Mouse (Mus musculus) heart, postnatal 25 days (tissue): Measurements from ENCODE around the gene Camk2b. TPM values are rescaled to one million over a fixed set of nuclear protein-coding genes. Genes with fewer than 3 reads are reported as not detected.
"Not testable (repeated sequence)": the region's sequence is repeated elsewhere in the genome, so short reads cannot be mapped to it uniquely, and the experiment has no call there.

ENCODE experiments used
- DNase-seq: peaks from one replicate; pipeline ENCODE4 v3.0.0; 2022; ENCODE audit warnings: low spot score
- intact Hi-C: fragments of 180-260 bp; cut with DNase I; formaldehyde crosslinking; loops from one replicate; pipeline ENCODE4 v1.15.1; 2025
- total RNA-seq, 2 experiments: library from RNA; stranded (reverse); gene quantifications; 2 replicates each; pipeline ENCODE4 v1.2.3; 2021

The Camk2b gene
- total RNA-seq, 2 experiments from 2014 or later: 6.2 to 6.5 TPM

- no peak for DNase-seq
- intact Hi-C loops: loop anchor here (5.0 kb wide), 1 partner anchor 72 kb away; no protein-coding TSS in a partner anchor
These were observed 111.7 kb downstream of the Camk2b start for GRCm38 (mm10) chr11:5954435-5954834.

- no peak for DNase-seq
- intact Hi-C loops: loop anchor here (5.0 kb wide), 1 partner anchor 71 kb away; no protein-coding TSS in a partner anchor
These were observed 112.9 kb downstream of the Camk2b start for GRCm38 (mm10) chr11:5953130-5953765.

DNA sequence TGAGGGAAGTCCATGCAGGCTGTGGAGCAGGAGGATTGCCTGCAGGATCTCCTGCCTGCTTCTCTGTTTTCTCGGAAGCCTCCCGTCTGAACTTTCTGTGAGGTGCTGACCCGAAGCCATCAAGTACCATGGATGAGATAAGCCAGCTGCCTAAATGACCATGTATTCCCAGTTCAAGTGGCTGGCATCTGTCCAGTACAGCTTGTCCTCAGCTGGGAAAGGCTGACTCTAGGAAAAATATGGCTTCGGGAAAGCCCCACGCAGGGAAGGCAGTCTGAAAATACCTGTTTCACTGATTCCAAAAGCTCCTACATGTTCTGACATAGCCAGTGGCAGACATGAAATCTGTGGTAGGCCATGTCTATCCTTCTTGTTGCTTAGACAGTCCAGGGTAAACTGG, 113.7 kb downstream of the Camk2b start:
- intact Hi-C loops: loop anchor here (5.0 kb wide), 1 partner anchor 70 kb away; no protein-coding TSS in a partner anchor
- peak; percentile 35 for DNase-seq

DNA sequence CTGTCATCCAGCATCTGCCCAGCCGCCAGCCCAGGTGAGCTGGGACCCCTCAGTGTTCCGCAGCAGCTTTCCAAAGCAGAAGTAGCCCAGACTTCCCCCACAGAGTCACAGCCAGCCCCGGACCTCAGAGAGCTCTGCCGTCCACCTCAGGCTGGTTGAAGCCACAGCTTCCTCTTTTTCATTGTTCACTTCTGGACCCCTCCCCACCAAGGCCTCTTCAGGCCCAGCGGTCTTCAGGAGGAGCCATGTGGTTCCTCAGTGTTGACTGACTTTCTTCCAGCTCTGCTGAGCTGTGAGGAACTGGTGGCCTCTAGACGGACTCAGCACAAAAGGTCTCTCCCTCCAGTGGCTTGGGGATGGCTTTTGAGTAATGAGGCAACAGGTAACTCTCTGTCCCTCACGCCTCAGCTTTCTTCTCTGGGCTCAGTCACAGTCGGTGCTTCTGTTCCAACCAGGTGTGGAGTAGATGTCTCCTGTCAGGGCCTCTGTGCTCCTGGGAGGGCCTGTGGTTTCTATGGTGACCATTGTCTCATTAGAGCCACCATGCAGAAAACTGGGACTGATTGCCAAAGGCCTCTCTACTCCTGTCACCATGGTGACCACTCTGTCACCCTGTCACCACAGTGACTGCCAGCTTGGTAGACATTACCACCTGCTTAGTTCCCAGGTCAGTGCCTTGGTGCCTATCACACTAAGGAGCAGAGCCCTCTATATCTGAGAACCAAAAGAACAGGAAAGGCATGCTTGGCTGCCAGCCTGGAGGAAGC, 116.4 kb downstream of the Camk2b start, which contains the start of gene Gck:
Gene Gck, minus strand, starts transcription at position 496 of the 767 bp plus-strand sequence.
- DNase-seq: no peak

GRCm38 (mm10) chr11:5948546-5949250, 117.5 kb downstream of the Camk2b start:
- intact Hi-C loops: no loop called here
- DNase-seq: no peak

More for the DNA sequence above, 116.4 kb downstream of the Camk2b start, which contains the start of gene Gck:
- intact Hi-C loops: loop anchor here (5.0 kb wide), 1 partner anchor 67 kb away; no protein-coding TSS in a partner anchor

- intact Hi-C loops: no loop called here
- DNase-seq: no peak
These were observed 118.4 kb downstream of the Camk2b start for GRCm38 (mm10) chr11:5947796-5948195.

- DNase-seq: no peak
- intact Hi-C loops: no loop called here
These were observed 121.1 kb downstream of the Camk2b start for GRCm38 (mm10) chr11:5945096-5945495.

DNA sequence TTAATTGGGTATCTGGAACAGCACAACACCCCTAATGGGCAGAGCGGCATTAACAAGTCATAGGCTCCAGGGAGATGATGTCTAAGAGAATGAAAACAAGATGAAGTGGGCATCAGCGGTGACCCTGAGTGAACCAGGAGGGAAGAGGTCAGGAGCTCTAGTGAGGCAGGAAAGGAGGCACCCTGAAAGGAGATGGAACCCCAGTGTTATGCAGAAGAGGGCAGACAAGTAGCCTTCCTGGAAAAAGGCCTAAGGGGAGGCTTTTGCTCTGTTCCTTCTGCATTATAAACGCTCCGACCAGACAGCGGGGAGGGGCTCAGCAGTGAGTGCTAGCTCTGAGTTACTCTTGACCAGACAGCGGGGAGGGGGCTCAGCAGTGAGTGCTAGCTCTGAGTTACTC, 123.2 kb downstream of the Camk2b start:
- intact Hi-C loops: no loop called here
- DNase-seq: no peak

GRCm38 (mm10) chr11:5934531-5934930, 131.6 kb downstream of the Camk2b start:
- intact Hi-C loops, DNase-seq: not testable (repeated sequence)

DNA sequence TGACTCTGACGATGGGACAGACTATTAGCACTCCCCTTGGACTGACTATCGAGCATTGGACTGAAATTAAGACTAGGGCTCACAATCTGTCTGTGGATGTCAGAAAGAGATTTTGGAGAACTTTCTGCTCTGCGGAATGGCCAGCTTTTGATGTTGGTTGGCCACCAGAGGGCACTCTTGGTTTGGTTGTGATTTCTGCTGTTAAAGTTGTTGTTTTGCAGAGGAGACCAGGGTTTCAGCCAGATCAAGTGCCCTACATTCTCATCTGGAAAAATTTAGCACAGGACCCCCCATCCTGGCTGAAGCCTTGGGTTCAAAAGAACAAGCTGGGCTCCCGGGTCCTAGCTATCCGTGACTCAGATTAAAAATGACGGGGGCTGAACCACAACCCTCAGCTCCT, 134.2 kb downstream of the Camk2b start:
- intact Hi-C loops, DNase-seq: not testable (repeated sequence)

GRCm38 (mm10) chr11:5930578-5930977, 135.6 kb downstream of the Camk2b start:
- DNase-seq: no peak
- intact Hi-C loops: no loop called here

GRCm38 (mm10) chr11:5926696-5927220, 139.4 kb downstream of the Camk2b start:
- intact Hi-C loops: no loop called here
- no peak for DNase-seq

- intact Hi-C loops: no loop called here
- DNase-seq: no peak
These were observed 141.5 kb downstream of the Camk2b start for GRCm38 (mm10) chr11:5924699-5925098.

DNA sequence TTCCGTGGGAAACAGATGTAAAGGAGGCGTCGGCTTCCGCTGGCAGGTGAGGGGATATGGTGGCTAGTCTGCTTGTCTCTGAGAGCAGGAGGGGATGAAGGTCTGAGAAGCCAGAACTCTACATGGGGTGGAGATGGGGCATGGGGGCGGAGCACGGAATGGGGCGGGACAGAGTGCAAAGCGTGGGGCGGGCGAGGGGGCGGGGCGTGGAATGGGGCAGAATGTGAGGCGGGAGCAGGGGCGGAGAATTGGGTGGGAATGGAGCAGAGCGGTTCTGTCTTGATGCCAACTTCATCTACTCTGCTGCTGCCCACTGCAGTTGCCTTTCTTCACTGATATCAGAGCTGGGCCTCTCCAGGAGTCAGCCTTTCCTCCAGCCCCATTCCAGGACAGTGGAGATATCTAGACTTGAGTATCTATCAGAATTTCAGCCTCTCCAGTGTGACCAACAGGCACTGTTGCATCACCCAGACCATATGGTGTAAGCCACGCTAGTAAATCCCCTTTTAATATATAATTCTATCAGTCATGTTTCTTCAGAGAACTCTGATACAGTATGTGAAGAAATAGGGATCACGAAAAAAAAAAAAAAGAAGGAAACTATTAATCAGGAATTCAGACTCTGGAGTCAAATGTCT, 145.7 kb downstream of the Camk2b start:
- intact Hi-C loops: no loop called here
- DNase-seq: no peak

Other genes with a start within 250 kb of the Camk2b start
- gene Polm, start 228.3 kb downstream of the Camk2b start, total RNA-seq: 1 to 10 TPM; 3.0 to 3.6 TPM
- gene Aebp1, start 204.4 kb downstream of the Camk2b start, total RNA-seq: 10 to 100 TPM; 18.5 to 23.3 TPM
- 10 to 100 TPM; 29.2 to 33.2 TPM for gene Pold2, start 188.1 kb downstream of the Camk2b start, total RNA-seq
- 100 to 1,000 TPM; 742 to 813 TPM for gene Myl7, start 167.6 kb downstream of the Camk2b start, total RNA-seq
- 1 to 10 TPM; 7.4 to 9.4 TPM for gene Gck, start 116.3 kb downstream of the Camk2b start, total RNA-seq
- 10 to 100 TPM; 60.9 to 64.9 TPM for gene Ykt6, start 110.7 kb downstream of the Camk2b start, total RNA-seq
- gene A730071L15Rik, start 133.7 kb upstream of the Camk2b start, total RNA-seq: under 1 TPM in 1 of 2 experiments, not detected in 1; 0.17 TPM
- gene Nudcd3, start 134.1 kb upstream of the Camk2b start, total RNA-seq: 10 to 100 TPM; 59.3 to 59.6 TPM
- not detected for gene Npc1l1, start 163.8 kb upstream of the Camk2b start, total RNA-seq
- gene Ddx56, start 201.4 kb upstream of the Camk2b start, total RNA-seq: 10 to 100 TPM; 22.5 to 23.8 TPM
- 10 to 100 TPM; 76.6 to 89.2 TPM for gene Tmed4, start 208.5 kb upstream of the Camk2b start, total RNA-seq
- gene Ogdh, start 225.3 kb upstream of the Camk2b start, total RNA-seq: 1,000 to 10,000 TPM; 1,619 to 1,687 TPM